Mouse (Mus musculus) right cerebral cortex, postnatal 25 days (tissue): ENCODE data around the gene Cfap73.
A peak's percentile ranks its signal among the peaks of the same experiment; 100 is the strongest.

ENCODE experiments used
- DNase-seq: peaks from one replicate; pipeline ENCODE4 v3.0.0; 2022

Gene Cfap73

GRCm38 (mm10) chr5:120634131-120634530, at the start of gene Cfap73:
Gene Cfap73 (minus strand): TSS chr5:120634235.
- no peak for DNase-seq

- DNase-seq, result no peak
Measured at GRCm38 (mm10) chr5:120682982-120683771, 49.1 kb upstream of the Cfap73 start.

GRCm38 (mm10) chr5:120680918-120681317, 46.9 kb upstream of the Cfap73 start:
- DNase-seq, result peak; percentile 52

GRCm38 (mm10) chr5:120679676-120680555, 45.9 kb upstream of the Cfap73 start:
- DNase-seq, result peak; percentile 91

GRCm38 (mm10) chr5:120677516-120677915, 43.5 kb upstream of the Cfap73 start:
- DNase-seq, result no peak

- DNase-seq, result no peak
Measured at GRCm38 (mm10) chr5:120674229-120675145, 40.5 kb upstream of the Cfap73 start.

GRCm38 (mm10) chr5:120673626-120674025, 39.6 kb upstream of the Cfap73 start:
- peak; percentile 75 for DNase-seq

- DNase-seq, result no peak
Measured at GRCm38 (mm10) chr5:120671865-120672264, 37.8 kb upstream of the Cfap73 start.

- no peak for DNase-seq
Measured at GRCm38 (mm10) chr5:120670132-120670531, 36.1 kb upstream of the Cfap73 start.

- DNase-seq, result no peak
Measured at GRCm38 (mm10) chr5:120668761-120669160, 34.7 kb upstream of the Cfap73 start.

GRCm38 (mm10) chr5:120664888-120665287, 30.9 kb upstream of the Cfap73 start:
- DNase-seq, result no peak

- DNase-seq, result peak; percentile 55
Measured at GRCm38 (mm10) chr5:120660816-120661215, 26.8 kb upstream of the Cfap73 start.

- DNase-seq, result peak; percentile 69
Measured at GRCm38 (mm10) chr5:120656281-120656751, 22.3 kb upstream of the Cfap73 start.

GRCm38 (mm10) chr5:120653873-120654272, 19.8 kb upstream of the Cfap73 start:
- no peak for DNase-seq

GRCm38 (mm10) chr5:120652915-120653701, 19.1 kb upstream of the Cfap73 start:
- no peak for DNase-seq

- no peak for DNase-seq
Measured at GRCm38 (mm10) chr5:120651230-120651629, 17.2 kb upstream of the Cfap73 start.

- DNase-seq, result no peak
Measured at GRCm38 (mm10) chr5:120649938-120650337, 15.9 kb upstream of the Cfap73 start.

- no peak for DNase-seq
Measured at GRCm38 (mm10) chr5:120649374-120649933, 15.4 kb upstream of the Cfap73 start.

- DNase-seq, result peak; percentile 84
Measured at GRCm38 (mm10) chr5:120648569-120649373, 14.7 kb upstream of the Cfap73 start, which contains the start of gene Rasal1. Gene Rasal1 (plus strand): TSS chr5:120648812.

GRCm38 (mm10) chr5:120647814-120648491, 13.9 kb upstream of the Cfap73 start:
- DNase-seq, result peak; percentile 60
